Mouse (Mus musculus) hindbrain, embryonic 16.5 days (tissue): ENCODE measurements at regions not wholly inside any gene's neighbourhood (a gene's known extent, or its start where the extent isn't known, plus 50 kb on each side); places are given as distances from the start of the nearest gene placed in this dataset.

ENCODE experiments used
- ATAC-seq: fragments of 200-750 bp; cut with Nextera tagmentation; 2 replicates; pipeline ENCODE4 v1.8.0; 2017; ENCODE audit warnings: moderate TSS enrichment, moderate library complexity
- H3K27ac ChIP-seq: fragments of 300-500 bp; sonication (generic); 2 replicates; pipeline ENCODE4 v1.5.1; 2014; ENCODE audit warnings: low read depth, mild to moderate bottlenecking, control low read depth, low read length, moderate library complexity
- H3K27me3 ChIP-seq: fragments of 300-500 bp; sonication (generic); replicated peaks from 2 replicates; pipeline ENCODE4 v1.6.1; 2014; ENCODE audit warnings: low read length; ENCODE audit not compliant: control insufficient read depth, insufficient read depth
- H3K36me3 ChIP-seq: fragments of 300-500 bp; sonication (generic); 2 replicates; pipeline ENCODE4 v1.6.1; 2014; ENCODE audit warnings: mild to moderate bottlenecking, low read length, moderate library complexity, mixed read lengths; ENCODE audit not compliant: control insufficient read depth, insufficient read depth
- H3K4me1 ChIP-seq: fragments of 300-500 bp; sonication (generic); 2 replicates; pipeline ENCODE4 v1.6.1; 2014; ENCODE audit warnings: low read depth, low read length; ENCODE audit not compliant: control insufficient read depth, insufficient read depth
- H3K4me2 ChIP-seq: fragments of 300-500 bp; sonication (generic); 2 replicates; pipeline ENCODE4 v1.6.1; 2014; ENCODE audit warnings: mild to moderate bottlenecking, low read length, control low read depth, moderate library complexity
- H3K4me3 ChIP-seq: fragments of 300-500 bp; sonication (generic); 2 replicates; pipeline ENCODE4 v1.5.1; 2014; ENCODE audit warnings: mild to moderate bottlenecking, low read length, control low read depth, moderate library complexity
- H3K9ac ChIP-seq: fragments of 300-500 bp; sonication (generic); 2 replicates; pipeline ENCODE4 v1.6.1; 2014; ENCODE audit warnings: low read depth, mild to moderate bottlenecking, control low read depth, low read length, moderate library complexity
- H3K9me3 ChIP-seq: fragments of 300-500 bp; sonication (generic); 2 replicates; pipeline ENCODE4 v1.6.1; 2014; ENCODE audit warnings: mild to moderate bottlenecking, low read length, moderate library complexity; ENCODE audit not compliant: control insufficient read depth
- WGBS: fragments of 180-500 bp; shearing (Covaris S2); extraction: QIAGEN DNeasy Blood & Tissue Kit; methylation state at CpG from one replicate; pipeline ENCODE4 v1.1.7; 2014; 5-methylcytosine and 5-hydroxymethylcytosine counted together

DNA sequence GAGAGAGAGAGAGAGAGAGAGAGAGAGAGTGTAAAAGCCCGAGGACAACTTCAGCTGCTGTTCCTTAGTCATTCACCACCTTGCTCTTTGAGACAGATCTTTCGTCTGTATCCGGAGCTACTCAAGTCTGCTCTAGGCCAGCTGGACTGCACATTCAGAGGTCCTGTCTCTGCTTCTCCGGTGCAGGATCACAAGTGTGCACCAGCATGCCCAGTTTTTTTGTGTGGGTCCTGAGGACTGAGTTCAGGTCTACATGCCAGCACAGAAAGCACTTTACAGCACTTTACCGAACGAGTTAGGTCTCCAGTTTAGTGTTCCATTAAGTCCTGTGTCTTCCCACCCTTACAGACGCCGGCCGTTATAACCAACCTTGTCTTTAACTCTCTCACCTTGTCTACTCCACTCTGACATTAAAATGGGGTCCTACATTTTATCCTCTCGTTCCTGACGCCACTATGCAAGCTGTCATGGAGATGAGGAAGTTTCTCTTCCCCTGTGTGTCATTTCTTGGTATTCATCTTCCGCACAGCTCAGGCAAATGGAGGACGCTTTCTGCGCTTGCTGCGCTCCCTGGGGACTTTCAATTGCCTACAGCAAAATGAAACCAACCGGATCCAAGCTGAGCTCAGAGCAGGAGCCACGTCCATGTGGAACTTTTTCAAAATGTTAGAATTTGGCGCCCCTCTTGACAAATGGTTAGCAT, 249.5 kb downstream of the Ankrd50 start:
- Histone ChIP-seq H3K4me1 (peaks cover 9% of the 10 kb centered on the region), H3K4me3 (no peak overlapping the region), H3K9me3 (no peaks in the 10 kb centered on the region), H3K27me3 (no peaks in the 10 kb centered on the region), H3K4me2 (peak overlapping the region; percentile 19; the same call in 1 of the 2 replicates), H3K9ac (no peak overlapping the region; the same call in 1 of the 2 replicates), H3K27ac (no peak overlapping the region), H3K36me3 (no peaks in the 10 kb centered on the region)
- ATAC-seq = no peak
- 70% methylated on average over 18 of the region's 18 CpGs for WGBS

DNA sequence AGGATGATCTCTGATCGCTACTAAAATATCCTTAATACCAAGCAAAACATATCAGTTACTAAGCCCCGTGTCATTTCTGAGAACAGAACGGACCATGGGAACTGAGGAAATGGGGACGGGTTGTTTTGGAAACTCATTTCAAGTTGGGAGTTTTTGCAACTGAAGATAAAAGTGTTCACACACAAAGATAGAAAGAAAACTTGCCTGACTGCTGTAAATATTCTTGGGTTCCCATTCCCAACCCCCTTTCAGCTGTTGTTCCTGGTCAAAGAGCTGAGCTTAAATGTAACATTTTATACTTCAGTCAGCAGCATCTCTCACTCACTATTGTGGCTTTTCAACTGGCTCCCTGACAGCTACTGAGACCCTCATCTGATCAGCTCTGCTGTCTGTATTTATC, 250.1 kb downstream of the Ankrd50 start:
- no peaks in the 10 kb centered on the region for H3K27me3 ChIP-seq
- H3K9me3 ChIP-seq = no peaks in the 10 kb centered on the region
- no peaks in the 10 kb centered on the region for H3K36me3 ChIP-seq
- H3K4me2 ChIP-seq = no peak overlapping the region
- H3K27ac ChIP-seq = no peak overlapping the region
- no peak for ATAC-seq
- H3K4me3 ChIP-seq = no peak overlapping the region
- WGBS = 73% methylated on average over 4 of the region's 4 CpGs
- no peak overlapping the region for H3K9ac ChIP-seq
- H3K4me1 ChIP-seq = peaks cover 9% of the 10 kb centered on the region

DNA sequence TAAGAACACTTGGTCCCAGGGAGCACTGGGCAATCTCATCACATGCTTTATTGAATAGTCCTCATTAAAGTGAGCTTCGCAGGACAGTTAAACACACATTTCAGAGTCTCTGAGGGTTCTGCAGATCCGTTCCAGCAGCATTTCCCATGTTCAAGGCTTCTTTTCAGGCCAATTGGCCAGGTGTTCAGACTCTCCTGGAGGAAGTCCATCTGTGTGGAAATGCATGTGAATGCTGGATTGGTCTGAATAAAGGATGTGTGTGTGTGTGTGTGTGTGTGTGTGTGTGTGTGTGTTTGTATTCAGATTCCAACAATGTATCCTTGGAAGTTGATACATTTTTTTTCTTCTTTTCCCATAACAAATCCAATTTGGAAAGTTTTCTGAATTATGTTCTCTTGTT, 250.6 kb downstream of the Ankrd50 start:
- H3K27ac ChIP-seq = no peak overlapping the region
- ATAC-seq = no peak
- H3K36me3 ChIP-seq = no peaks in the 10 kb centered on the region
- no peak overlapping the region for H3K9ac ChIP-seq
- peaks cover 9% of the 10 kb centered on the region for H3K4me1 ChIP-seq
- no peak overlapping the region for H3K4me3 ChIP-seq
- H3K9me3 ChIP-seq = no peaks in the 10 kb centered on the region
- H3K4me2 ChIP-seq = no peak overlapping the region
- H3K27me3 ChIP-seq = no peaks in the 10 kb centered on the region
- WGBS = 25% methylated on average over 2 of the region's 2 CpGs

DNA sequence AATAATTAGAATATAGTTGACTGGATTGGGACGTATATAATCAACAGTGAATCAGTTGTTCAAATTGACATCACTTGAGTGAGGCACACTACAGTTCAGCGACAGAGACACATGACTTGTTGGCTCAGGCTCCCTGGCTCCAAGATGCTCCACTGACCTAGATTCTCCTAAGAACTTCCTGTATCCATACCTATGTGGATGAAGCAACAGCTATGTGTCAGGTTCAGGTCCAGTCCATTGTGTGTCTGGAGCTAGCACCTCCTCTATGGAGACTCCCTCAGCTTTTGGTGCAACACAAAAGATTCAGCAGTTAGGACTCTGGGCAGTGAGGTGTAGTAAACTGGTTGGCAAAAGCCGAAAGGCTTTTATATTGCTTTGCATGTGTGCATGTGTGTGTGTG, 251.6 kb downstream of the Ankrd50 start:
- H3K4me1 ChIP-seq = peaks cover 9% of the 10 kb centered on the region
- H3K27me3 ChIP-seq = no peaks in the 10 kb centered on the region
- no peak overlapping the region for H3K27ac ChIP-seq
- no peak overlapping the region for H3K9ac ChIP-seq
- H3K9me3 ChIP-seq = no peaks in the 10 kb centered on the region
- no peak overlapping the region for H3K4me3 ChIP-seq
- no peak for ATAC-seq
- H3K4me2 ChIP-seq = no peak overlapping the region
- WGBS = 71% methylated on average over 3 of the region's 3 CpGs
- H3K36me3 ChIP-seq = no peaks in the 10 kb centered on the region

DNA sequence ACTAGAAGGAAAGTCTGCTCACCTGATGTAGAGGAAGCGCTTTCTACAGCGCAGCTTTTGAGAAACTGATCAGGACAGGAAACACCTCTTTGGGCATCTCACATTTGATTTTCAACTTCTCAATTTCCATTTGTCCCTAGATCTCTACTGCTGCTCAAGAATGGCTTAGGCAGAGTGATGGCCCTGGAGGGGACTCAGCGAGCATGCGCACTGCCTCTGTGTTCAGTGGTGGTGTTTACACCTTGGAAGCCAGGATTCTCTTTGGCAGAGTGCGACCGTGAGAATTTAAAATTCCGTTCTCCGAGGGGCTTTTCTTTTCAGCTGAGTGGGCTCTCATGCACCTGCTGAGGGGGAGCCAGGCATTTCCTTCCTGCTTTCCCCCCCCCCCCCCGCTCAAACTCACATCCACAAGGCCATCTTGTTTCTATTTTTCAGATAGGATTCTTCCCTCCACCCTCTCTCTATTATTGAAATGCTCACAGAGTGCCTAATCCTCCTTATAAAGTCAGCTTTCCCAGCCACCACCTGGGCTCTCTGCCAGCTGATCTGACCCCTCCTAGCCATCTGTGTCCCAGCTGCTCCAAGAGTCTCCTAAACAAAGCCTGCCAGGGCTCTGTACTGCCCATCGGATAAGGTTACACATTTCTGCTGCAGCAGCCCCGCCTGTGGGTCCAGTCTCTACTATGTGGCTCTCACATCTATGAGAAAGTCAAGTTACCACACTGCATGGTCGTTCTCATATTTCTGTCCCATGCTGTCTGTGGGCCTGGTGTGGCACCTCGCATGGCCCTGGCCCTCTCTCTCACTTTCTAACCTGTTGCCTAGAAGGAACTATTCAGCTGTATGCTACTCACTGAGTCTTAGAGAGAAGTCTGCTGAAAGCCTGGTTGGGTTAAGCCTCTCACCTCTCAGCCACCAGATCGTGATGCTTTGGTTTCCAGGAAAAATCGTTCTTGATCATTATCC, 252.2 kb downstream of the Ankrd50 start:
- Histone ChIP-seq H3K9me3 (no peaks in the 10 kb centered on the region), H3K4me2 (peak overlapping the region; percentile 40), H3K27me3 (no peaks in the 10 kb centered on the region), H3K4me3 (no peak overlapping the region), H3K36me3 (no peaks in the 10 kb centered on the region), H3K27ac (peak overlapping the region; percentile 18; the same call in 1 of the 2 replicates), H3K9ac (no peak overlapping the region), H3K4me1 (peaks cover 9% of the 10 kb centered on the region)
- WGBS = 37% methylated on average over 14 of the region's 15 CpGs
- peak; percentile 88 for ATAC-seq

- H3K27me3 ChIP-seq = no peaks in the 10 kb centered on the region
- ATAC-seq = no peak
- no peak overlapping the region for H3K4me2 ChIP-seq
- no peak overlapping the region for H3K9ac ChIP-seq
- H3K4me1 ChIP-seq = peaks cover 9% of the 10 kb centered on the region
- H3K36me3 ChIP-seq = no peaks in the 10 kb centered on the region
- H3K4me3 ChIP-seq = no peak overlapping the region
- 85% methylated on average over 3 of the region's 3 CpGs for WGBS
- no peaks in the 10 kb centered on the region for H3K9me3 ChIP-seq
- no peak overlapping the region for H3K27ac ChIP-seq
Measured at GRCm38 (mm10) chr3:38231506-38231905, 253.1 kb downstream of the Ankrd50 start.

- Histone ChIP-seq H3K9ac (no peak overlapping the region), H3K36me3 (no peaks in the 10 kb centered on the region), H3K4me3 (no peak overlapping the region), H3K27me3 (no peaks in the 10 kb centered on the region), H3K4me2 (no peak overlapping the region), H3K4me1 (peaks cover 9% of the 10 kb centered on the region), H3K27ac (no peak overlapping the region), H3K9me3 (no peaks in the 10 kb centered on the region)
- ATAC-seq = no peak
- 71% methylated on average over 6 of the region's 6 CpGs for WGBS
Measured at GRCm38 (mm10) chr3:38230796-38231195, 253.8 kb downstream of the Ankrd50 start.

- Histone ChIP-seq H3K9me3 (no peaks in the 10 kb centered on the region), H3K4me3 (no peak overlapping the region), H3K27ac (no peak overlapping the region), H3K9ac (no peak overlapping the region), H3K4me2 (no peak overlapping the region), H3K36me3 (no peaks in the 10 kb centered on the region), H3K4me1 (peaks cover 9% of the 10 kb centered on the region), H3K27me3 (no peaks in the 10 kb centered on the region)
- WGBS = 68% methylated on average over 5 of the region's 5 CpGs
- ATAC-seq = no peak
Measured at GRCm38 (mm10) chr3:38229686-38230085, 255.0 kb downstream of the Ankrd50 start.

DNA sequence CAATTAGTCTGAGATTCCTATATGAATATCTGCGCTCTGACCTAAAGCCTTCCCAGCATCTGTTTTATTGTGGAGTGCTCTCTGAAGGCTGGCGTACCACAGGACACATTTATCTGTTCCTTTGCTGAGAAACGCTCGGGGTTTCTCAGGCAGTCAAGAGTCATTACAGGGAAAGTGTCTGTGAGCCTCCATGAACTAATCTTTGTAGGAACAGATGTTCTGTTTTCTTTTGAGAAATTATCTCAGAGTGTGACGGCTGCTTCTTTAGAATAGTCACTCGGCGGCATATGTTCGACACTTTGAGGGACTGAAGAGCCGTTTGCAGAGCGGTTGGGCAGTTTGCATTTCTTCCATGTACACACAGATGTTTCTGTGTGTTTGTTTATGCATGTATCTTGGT, 255.6 kb downstream of the Ankrd50 start:
- H3K9ac ChIP-seq = no peak overlapping the region
- no peak overlapping the region for H3K4me2 ChIP-seq
- H3K4me3 ChIP-seq = no peak overlapping the region
- H3K27me3 ChIP-seq = no peaks in the 10 kb centered on the region
- H3K36me3 ChIP-seq = no peaks in the 10 kb centered on the region
- H3K4me1 ChIP-seq = peaks cover 9% of the 10 kb centered on the region
- no peak for ATAC-seq
- WGBS = 44% methylated on average over 10 of the region's 10 CpGs
- H3K27ac ChIP-seq = no peak overlapping the region
- no peaks in the 10 kb centered on the region for H3K9me3 ChIP-seq
